Mouse (Mus musculus) cerebellum, adult (tissue): ENCODE measurements around the gene Vps18.

Source experiments
- ATAC-seq: cut with Nextera tagmentation; 2 replicates; pipeline ENCODE4 v1.9.2; 2017; ENCODE audit warnings: mild to moderate bottlenecking, moderate library complexity, mixed read lengths; ENCODE audit not compliant: insufficient number of reproducible peaks, low FRiP score, low TSS enrichment

Vps18 gene

DNA sequence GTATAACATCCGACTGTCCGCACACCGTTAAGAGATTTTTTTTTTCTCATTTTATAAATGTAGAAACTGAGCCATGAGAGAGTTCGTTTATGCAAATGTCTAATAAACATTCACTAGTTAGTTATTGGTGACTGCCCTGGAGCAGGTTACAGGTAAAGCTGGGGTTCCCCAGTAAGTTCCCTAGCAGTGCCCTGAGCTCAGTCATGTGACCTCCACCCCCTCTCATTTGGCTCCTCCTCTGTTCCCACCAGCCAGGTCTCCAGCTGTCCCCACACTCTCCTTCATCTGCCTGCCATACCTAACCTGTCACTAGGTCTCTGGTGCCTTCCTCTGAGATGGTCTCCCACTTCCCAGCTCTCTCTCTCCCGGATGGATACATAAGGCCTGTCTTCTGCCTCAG lies 1.2 kb upstream of the Vps18 start:
- no peak for ATAC-seq

DNA sequence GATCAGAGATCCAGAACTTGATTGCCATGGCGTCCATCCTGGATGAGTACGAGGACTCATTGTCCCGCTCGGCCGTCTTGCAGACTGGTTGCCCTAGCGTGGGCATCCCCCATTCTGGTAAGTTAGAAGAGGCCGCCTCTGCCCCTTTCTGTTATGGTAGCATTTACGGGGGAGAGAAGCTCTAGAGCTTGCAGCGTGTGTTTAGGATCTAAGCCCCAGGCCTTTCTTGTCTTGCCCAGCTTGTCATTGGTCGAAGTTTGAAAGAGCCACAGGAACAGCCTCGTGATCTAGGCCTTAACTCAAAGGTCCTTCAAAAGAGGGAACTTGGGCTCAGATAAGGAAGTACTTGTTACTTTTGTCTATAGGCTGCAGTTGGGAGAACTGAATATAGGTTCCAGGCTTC lies 475 bp downstream of the Vps18 start:
- no peak for ATAC-seq

GRCm38 (mm10) chr2:119292281-119292680 lies 3.7 kb downstream of the Vps18 start:
- ATAC-seq, result no peak

DNA sequence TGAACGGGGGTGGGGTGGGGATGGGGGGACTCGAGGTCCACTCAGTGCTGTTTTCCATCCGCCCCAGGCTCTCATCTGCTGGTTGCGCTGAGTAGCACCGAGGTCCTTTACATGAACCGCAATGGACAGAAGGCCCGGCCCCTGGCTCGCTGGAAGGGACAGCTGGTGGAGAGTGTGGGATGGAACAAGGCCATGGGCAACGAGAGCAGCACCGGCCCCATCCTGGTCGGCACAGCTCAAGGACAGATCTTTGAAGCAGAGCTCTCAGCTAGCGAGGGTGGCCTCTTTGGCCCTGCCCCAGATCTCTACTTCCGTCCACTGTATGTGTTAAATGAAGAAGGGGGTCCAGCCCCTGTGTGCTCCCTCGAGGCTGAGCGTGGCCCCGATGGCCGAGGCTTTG lies 4.3 kb downstream of the Vps18 start:
- peak; percentile 38 for ATAC-seq

GRCm38 (mm10) chr2:119293311-119293710 lies 4.8 kb downstream of the Vps18 start:
- ATAC-seq, result no peak

GRCm38 (mm10) chr2:119293776-119294390 lies 5.3 kb downstream of the Vps18 start:
- peak; percentile 21; the same call in 1 of the 2 replicates for ATAC-seq

DNA sequence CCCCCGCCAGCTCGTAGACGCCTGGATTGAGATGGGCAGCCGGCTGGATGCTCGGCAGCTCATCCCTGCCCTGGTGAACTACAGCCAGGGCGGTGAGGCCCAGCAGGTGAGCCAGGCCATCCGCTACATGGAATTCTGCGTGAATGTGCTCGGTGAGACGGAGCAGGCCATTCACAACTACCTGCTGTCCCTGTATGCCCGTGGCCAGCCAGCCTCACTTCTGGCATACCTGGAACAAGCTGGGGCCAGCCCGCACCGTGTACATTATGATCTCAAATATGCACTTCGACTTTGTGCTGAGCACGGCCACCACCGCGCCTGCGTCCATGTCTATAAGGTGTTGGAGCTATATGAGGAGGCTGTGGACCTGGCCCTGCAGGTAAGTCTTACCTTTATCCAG lies 5.9 kb downstream of the Vps18 start:
- ATAC-seq, result peak; percentile 7; the same call in 1 of the 2 replicates

GRCm38 (mm10) chr2:119296756-119297155 lies 8.2 kb downstream of the Vps18 start:
- no peak for ATAC-seq

DNA sequence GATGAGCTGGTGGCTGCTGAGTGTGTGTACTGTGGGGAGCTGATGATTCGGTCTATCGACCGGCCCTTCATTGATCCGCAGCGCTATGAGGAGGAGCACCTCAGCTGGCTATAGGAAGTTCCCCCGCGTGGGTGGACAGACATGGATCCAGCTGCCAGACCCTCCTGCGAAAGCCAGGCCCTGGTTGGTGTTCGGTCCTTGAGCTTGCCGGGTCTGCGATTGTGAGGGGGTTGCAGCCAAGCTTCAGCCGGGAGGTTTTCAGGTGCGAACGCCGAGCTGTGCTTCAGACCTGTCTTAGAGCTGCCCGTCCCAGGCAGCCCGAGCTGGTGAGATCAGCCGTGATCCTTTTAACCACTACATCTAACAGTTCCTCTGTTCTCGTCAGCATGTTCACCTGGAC lies 9.0 kb downstream of the Vps18 start:
- no peak for ATAC-seq

DNA sequence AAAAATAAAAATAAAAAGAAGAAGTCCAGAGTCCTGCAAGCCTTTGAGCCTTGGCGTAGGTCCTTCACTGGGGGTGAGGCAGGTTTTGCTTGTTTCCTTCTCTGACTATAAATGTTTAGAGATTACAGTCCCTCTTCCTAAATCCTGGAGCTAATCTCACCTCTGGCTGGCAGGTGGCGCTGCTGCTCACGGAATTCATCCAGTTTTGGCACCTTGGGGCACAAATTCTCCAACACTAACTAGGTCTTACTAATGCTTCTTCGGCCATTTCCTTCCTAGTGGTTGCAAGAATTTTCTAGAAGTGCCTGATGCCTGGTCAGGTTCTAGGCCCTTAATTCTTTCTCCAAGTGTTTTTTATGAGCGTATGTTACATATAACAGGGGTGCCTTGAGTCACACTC lies 9.8 kb downstream of the Vps18 start:
- ATAC-seq, result no peak

- no peak for ATAC-seq
These were observed 10.3 kb downstream of the Vps18 start for GRCm38 (mm10) chr2:119298839-119299238.

GRCm38 (mm10) chr2:119299981-119300818 lies 11.7 kb downstream of the Vps18 start:
- peak; percentile 66; the same call in 1 of the 2 replicates for ATAC-seq

DNA sequence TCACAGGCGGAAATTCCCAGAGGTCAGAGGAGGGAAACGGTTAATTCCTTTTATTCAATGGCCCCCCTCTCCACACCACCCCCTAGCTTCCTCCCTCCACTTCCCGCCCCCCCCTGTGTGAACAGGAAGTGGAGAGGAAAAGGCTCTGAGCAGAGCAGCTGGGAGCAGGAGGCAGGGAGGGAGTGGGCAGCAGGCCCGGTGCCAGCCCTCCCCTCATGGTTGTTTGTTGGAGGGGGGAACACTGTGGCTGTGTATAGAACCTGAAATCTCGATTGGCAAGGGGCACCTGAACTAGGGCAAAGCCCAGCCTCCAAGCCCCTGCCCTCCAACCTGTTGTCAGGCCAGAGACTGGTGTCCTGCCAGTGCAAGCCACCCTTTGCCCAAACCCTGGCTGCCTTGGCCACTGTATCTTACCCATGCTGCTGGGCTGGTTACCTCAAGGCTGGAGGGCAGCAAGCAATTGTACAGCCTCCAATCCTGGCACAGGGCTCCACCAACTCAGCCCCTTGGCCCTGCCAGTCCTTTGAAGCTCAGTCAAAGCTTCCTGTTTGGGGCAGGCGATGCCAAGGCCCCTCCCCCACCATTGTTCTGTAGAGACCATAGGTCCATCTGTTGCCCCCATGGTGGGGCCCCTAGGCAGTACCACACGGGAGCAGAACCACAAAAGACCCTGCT lies 12.4 kb downstream of the Vps18 start:
- ATAC-seq, result no peak

DNA sequence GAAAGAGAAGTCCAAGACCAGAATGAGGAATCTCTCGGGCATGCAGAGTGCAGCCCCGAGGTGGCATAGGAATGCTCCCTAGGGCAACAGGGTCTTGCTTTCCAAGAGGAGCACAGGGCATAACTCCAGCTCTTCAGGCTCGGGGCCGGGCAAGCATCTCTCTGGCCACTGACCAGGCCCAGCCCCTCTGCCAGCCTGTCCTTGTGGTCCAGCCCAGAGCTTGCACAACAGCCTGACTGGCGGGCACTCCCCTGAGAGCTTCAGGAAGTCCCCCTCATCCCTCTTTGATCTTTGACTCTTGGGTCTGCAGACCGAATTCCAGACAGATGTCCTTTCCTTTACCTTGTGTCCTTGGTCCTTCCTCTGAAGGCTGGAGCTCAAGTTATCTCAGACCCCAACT lies 14.3 kb downstream of the Vps18 start:
- ATAC-seq, result no peak

DNA sequence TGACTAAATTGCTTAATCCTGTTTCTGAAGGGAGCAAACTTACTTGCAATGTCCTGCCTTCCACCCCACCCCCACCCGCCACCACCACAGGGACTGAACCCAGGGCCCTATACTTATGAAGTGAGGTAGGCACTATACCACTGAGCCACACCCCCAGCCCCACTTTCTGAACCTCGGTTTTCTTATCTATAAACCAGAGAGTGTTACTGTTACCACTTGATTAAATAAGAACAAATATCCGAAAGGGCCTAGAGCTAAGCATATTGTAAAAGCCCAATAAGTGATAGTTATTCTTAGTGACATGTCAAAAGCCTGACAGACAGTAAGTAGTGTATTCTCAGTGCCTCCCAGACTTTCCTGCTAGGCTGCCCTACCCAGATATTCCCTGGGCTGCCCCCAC lies 15.9 kb downstream of the Vps18 start:
- no peak for ATAC-seq

DNA sequence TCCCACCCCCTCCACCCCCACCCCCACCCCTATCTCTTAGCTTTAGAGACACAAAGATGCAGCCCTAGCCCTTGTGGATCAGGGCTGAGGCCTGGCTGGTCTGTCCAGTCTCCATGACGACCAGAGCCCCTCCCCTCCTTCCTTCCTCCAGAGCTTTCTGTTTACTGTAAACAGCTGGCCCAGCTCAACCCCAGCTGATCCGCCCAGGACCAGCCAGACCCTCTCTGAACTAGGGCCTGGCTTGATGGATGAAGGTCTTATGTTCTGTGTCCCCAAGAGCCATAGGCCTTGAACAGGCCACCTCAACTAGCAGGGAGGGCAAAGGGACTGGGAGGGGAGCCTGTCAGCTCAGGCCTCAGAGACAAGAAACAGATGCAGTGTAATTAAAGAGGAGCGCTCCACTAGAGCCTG lies 16.3 kb downstream of the Vps18 start:
- ATAC-seq, result no peak

DNA sequence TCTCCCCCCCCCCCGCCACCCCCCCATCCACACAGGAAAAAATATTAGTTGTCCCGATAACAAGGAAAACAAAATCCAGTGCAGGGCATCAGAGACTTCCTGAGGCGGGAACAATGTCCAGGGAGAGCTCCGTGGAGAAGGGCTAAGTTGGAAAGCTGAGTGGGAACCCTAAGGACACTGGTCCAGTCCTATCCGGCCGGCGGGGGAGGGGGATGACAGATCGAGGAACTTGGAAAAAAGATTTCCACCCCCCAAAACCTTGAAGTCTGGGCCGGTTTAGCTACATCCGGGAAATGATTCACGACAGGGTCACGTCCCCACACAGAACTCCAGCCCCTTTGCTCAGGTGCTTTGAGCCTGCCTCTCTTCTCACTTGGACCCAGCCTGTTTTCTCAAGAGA lies 23.0 kb downstream of the Vps18 start:
- no peak for ATAC-seq

DNA sequence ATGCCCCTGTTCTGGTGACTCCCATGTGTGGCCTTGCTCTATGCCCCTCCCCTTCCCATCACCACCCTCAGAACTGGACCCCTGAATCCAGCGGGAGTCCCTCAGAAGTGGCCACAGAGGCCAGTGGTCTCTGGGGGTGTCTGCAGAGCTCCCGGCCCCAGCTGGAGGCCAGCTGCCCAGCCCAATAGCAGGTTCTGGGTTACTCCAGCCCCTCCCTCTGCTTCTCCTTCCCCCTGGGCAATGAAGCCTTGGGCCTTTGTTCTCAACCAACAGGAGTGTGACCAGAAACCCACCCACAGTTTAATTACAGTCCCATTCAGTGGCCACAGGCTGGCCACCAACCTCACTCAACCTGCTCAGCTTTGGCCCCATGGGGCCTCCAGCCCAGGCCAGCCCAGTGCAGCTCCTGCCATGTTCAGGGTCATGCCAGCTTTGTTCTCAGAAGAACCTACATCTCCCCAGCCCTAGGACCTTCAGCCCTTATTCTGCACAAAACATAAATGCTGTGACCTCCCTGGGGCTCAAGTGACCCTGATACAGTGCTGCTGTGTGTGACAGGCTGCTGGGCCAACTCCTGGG lies 23.9 kb downstream of the Vps18 start:
- ATAC-seq, result no peak

- no peak for ATAC-seq
These were observed 25.4 kb downstream of the Vps18 start for GRCm38 (mm10) chr2:119313780-119314479.

- ATAC-seq, result no peak
These were observed 26.3 kb downstream of the Vps18 start for GRCm38 (mm10) chr2:119314742-119315310.
